Comparison of ENCODE assay signal across 1 mouse cellular context in genomic region chrX:166440616-166441063, GRCm38 (mm10).
TF ChIP-seq lines count a peak whose summit lies in the region.

Ofd1 (minus strand) TSS chrX:166440704.

TF ChIP-seq in CH12.LX, 34 proteins besides CTCF, POLR2A, EP300 and RAD21 (continued from another document):
- peak; percentile 99 for TF ChIP-seq CHD2 (IDR thresholded peaks at IDR 0.05; ENCODE audit: low read length)
